Mouse (Mus musculus) embryonic fibroblast, embryonic 13.5 days (primary cell): ENCODE results near the gene Ggt1. TPM values are rescaled to one million over a fixed set of nuclear protein-coding genes. Genes with fewer than 3 reads are reported as not detected.
A peak's percentile ranks its signal among the peaks of the same experiment; 100 is the strongest.

Source experiments
- H3K27ac ChIP-seq: 2 replicates; pipeline ENCODE4 v1.5.1; 2012; ENCODE audit warnings: low read length, control low read depth, inconsistent platforms; ENCODE audit not compliant: insufficient read depth
- H3K4me1 ChIP-seq: 2 replicates; pipeline ENCODE4 v1.6.1; 2011; ENCODE audit warnings: low read length; ENCODE audit not compliant: control insufficient read depth, insufficient read depth
- H3K4me3 ChIP-seq: 2 replicates; pipeline ENCODE4 v1.5.1; 2011; ENCODE audit warnings: mild to moderate bottlenecking, control low read depth, low read length; ENCODE audit not compliant: insufficient read depth
- CTCF ChIP-seq: IDR thresholded peaks from 2 replicates; pipeline ENCODE4 v1.5.1; 2011; ENCODE audit warnings: mild to moderate bottlenecking, control low read depth, low read length, moderate library complexity, borderline replicate concordance; ENCODE audit not compliant: insufficient read depth
- POLR2A ChIP-seq: IDR thresholded peaks from 2 replicates; pipeline ENCODE4 v1.6.1; 2011; ENCODE audit warnings: low read depth, mild to moderate bottlenecking, control low read depth, low read length, moderate library complexity
- polyA plus RNA-seq: library from polyadenylated mRNA; stranded (reverse); fragments of >200 nt; gene quantifications from 2 replicates; pipeline ENCODE4 v1.2.4, GENCODE M21; 2011; ENCODE audit warnings: low read depth; ENCODE audit not compliant: missing spikeins, insufficient read length

Ggt1 gene
- polyA plus RNA-seq, 1 experiment, result not detected

- no peak overlapping the region for H3K27ac ChIP-seq
- no peak overlapping the region for H3K4me3 ChIP-seq
- no peaks in the 10 kb centered on the region; the same call in 1 of the 2 replicates for H3K4me1 ChIP-seq
- TF ChIP-seq POLR2A, result no peak
- no peak for TF ChIP-seq CTCF
These were observed 11.5 kb upstream of the Ggt1 start for GRCm38 (mm10) chr10:75549886-75550285.

- Histone ChIP-seq H3K4me3 (no peak overlapping the region), H3K4me1 (no peaks in the 10 kb centered on the region; the same call in 1 of the 2 replicates), H3K27ac (no peak overlapping the region)
- no peak for TF ChIP-seq CTCF
- TF ChIP-seq POLR2A, result no peak
These were observed 10.2 kb upstream of the Ggt1 start for GRCm38 (mm10) chr10:75551175-75551574.

GRCm38 (mm10) chr10:75552106-75552505, 9.3 kb upstream of the Ggt1 start:
- no peaks in the 10 kb centered on the region; the same call in 1 of the 2 replicates for H3K4me1 ChIP-seq
- no peak for TF ChIP-seq CTCF
- TF ChIP-seq POLR2A, result no peak
- no peak overlapping the region for H3K27ac ChIP-seq
- no peak overlapping the region for H3K4me3 ChIP-seq

- Histone ChIP-seq H3K4me1 (no peaks in the 10 kb centered on the region; the same call in 1 of the 2 replicates), H3K4me3 (no peak overlapping the region), H3K27ac (no peak overlapping the region)
- no peak for TF ChIP-seq POLR2A
- TF ChIP-seq CTCF, result no peak
These were observed 8.5 kb upstream of the Ggt1 start for GRCm38 (mm10) chr10:75552701-75553450.

GRCm38 (mm10) chr10:75554090-75554489, 7.3 kb upstream of the Ggt1 start:
- H3K4me3 ChIP-seq, result no peak overlapping the region
- no peak overlapping the region for H3K27ac ChIP-seq
- TF ChIP-seq CTCF, result no peak
- no peak for TF ChIP-seq POLR2A
- no peaks in the 10 kb centered on the region for H3K4me1 ChIP-seq

GRCm38 (mm10) chr10:75555557-75555956, 5.8 kb upstream of the Ggt1 start:
- Histone ChIP-seq H3K27ac (no peak overlapping the region), H3K4me1 (no peaks in the 10 kb centered on the region)

GRCm38 (mm10) chr10:75556026-75556425, 5.4 kb upstream of the Ggt1 start:
- Histone ChIP-seq H3K4me3 (no peak overlapping the region), H3K27ac (no peak overlapping the region), H3K4me1 (no peaks in the 10 kb centered on the region)
- TF ChIP-seq POLR2A (no peak), CTCF (no peak)

More at GRCm38 (mm10) chr10:75555557-75555956, 5.8 kb upstream of the Ggt1 start:
- no peak for TF ChIP-seq CTCF
- TF ChIP-seq POLR2A, result no peak
- H3K4me3 ChIP-seq, result no peak overlapping the region

GRCm38 (mm10) chr10:75558515-75558914, 2.9 kb upstream of the Ggt1 start:
- no peak for TF ChIP-seq POLR2A
- TF ChIP-seq CTCF, result no peak
- H3K4me3 ChIP-seq, result no peak overlapping the region
- no peak overlapping the region for H3K27ac ChIP-seq
- no peaks in the 10 kb centered on the region for H3K4me1 ChIP-seq

- H3K27ac ChIP-seq, result no peak overlapping the region
- peak overlapping the region; percentile 7 for H3K4me3 ChIP-seq
- TF ChIP-seq CTCF (no peak), POLR2A (no peak)
- no peaks in the 10 kb centered on the region for H3K4me1 ChIP-seq
These were observed 2.2 kb upstream of the Ggt1 start for GRCm38 (mm10) chr10:75559041-75559675.

GRCm38 (mm10) chr10:75559676-75560548, 1.5 kb upstream of the Ggt1 start, which contains the start of gene Lrrc75b:
TSS of gene Lrrc75b (minus strand) at chr10:75560330.
- H3K27ac ChIP-seq, result no peak within 1 kb of the TSS
- no peak for TF ChIP-seq CTCF
- no peak for TF ChIP-seq POLR2A
- no peaks in the 10 kb centered on the region for H3K4me1 ChIP-seq
- peak within 1 kb of the TSS; percentile 7 for H3K4me3 ChIP-seq
